Comparison of ENCODE assay signal across 7 mouse cellular contexts in the genomic region with DNA sequence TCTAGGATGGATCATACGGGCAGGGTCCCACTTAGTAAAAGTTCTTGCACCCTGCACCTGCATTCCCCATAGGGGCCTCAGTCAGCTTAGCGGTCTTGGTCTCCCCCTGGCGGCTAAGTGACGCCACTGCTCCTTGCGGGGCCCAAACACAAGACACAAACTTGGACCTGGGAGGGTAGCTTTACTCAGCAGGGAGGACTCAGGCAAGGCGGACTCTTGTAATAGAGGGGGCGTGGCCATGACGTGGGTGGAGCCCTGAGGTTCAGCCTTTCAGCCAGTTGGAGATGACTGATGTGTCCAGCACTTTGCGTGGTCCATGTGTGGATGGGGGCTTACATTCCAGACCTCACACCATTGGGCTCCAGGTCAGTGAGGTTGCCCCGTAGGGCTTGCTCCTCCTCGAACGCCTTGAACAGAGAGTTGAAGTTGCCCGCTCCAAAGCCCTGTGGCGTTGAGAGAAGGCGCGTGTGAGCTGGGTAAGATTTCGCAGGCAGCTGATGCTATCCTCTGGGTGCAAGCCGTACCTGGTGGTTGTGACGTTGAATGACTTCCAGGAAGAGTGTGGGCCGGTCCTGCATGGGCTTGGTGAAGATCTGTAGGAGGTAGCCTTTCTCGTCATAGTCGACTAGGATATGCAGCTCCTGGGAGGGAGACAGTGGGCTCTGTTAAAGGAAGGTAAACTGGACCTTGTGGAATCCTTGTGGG. TPM values are rescaled to one million over a fixed set of nuclear protein-coding genes. Genes with fewer than 3 reads are reported as not detected.
DNase-seq lines count a peak whose midpoint lies in the region; ATAC-seq and TF ChIP-seq lines count a peak whose summit lies in the region.

No protein-coding gene starts in this region.

- H3K36me3 ChIP-seq in embryonic facial prominence, embryonic 11.5 days (replicated peaks; ENCODE audit: control insufficient read depth, insufficient read depth, low read depth, low read length): no peaks in the 10 kb centered on the region
- peaks cover 1% of the 10 kb centered on the region; the same call in 1 of the 2 replicates for H3K36me3 ChIP-seq in intestine, postnatal 0 days (ENCODE audit: control insufficient read depth, insufficient read depth)
- H3K36me3 ChIP-seq in limb, embryonic 10.5 days: peaks cover 11% of the 10 kb centered on the region
- H3K36me3 ChIP-seq in midbrain, embryonic 13.5 days: peaks cover 7% of the 10 kb centered on the region
- peaks cover 4% of the 10 kb centered on the region for H3K36me3 ChIP-seq in small intestine, adult 2 months (ENCODE audit: control insufficient read depth, insufficient read depth, low read length)

- H3K4me2 ChIP-seq in embryonic facial prominence, embryonic 11.5 days (ENCODE audit: low read depth, low read length): peak overlapping the region; percentile 42
- H3K4me2 ChIP-seq in intestine, postnatal 0 days (replicated peaks; ENCODE audit: low read depth): peak overlapping the region; percentile 55
- H3K4me2 ChIP-seq in midbrain, embryonic 13.5 days (replicated peaks): peak overlapping the region; percentile 41

- no peaks in the 10 kb centered on the region for H3K9me3 ChIP-seq in embryonic facial prominence, embryonic 11.5 days (replicated peaks; ENCODE audit: control insufficient read depth, low read length)
- no peaks in the 10 kb centered on the region for H3K9me3 ChIP-seq in intestine, postnatal 0 days (ENCODE audit: control insufficient read depth)
- no peaks in the 10 kb centered on the region for H3K9me3 ChIP-seq in limb, embryonic 10.5 days (replicated peaks)
- no peaks in the 10 kb centered on the region; the same call in 1 of the 2 replicates for H3K9me3 ChIP-seq in midbrain, embryonic 13.5 days

- H3K27ac ChIP-seq in embryonic facial prominence, embryonic 11.5 days (replicated peaks; ENCODE audit: low read depth, low read length): no peak overlapping the region
- H3K27ac ChIP-seq in intestine, postnatal 0 days (ENCODE audit: low read depth, low read length): no peak overlapping the region
- H3K27ac ChIP-seq in limb, embryonic 10.5 days: peak overlapping the region; percentile 64; the same call in 1 of the 2 replicates
- H3K27ac ChIP-seq in midbrain, embryonic 13.5 days: no peak overlapping the region
- H3K27ac ChIP-seq in small intestine, adult 2 months (ENCODE audit: insufficient read depth, low read depth, low read length): no peak overlapping the region

- no peaks in the 10 kb centered on the region for H3K27me3 ChIP-seq in embryonic facial prominence, embryonic 11.5 days (ENCODE audit: control insufficient read depth, insufficient read depth, low read length)
- no peaks in the 10 kb centered on the region; the same call in 1 of the 2 replicates for H3K27me3 ChIP-seq in intestine, postnatal 0 days (replicated peaks; ENCODE audit: control insufficient read depth, insufficient read depth, low read length)
- no peaks in the 10 kb centered on the region for H3K27me3 ChIP-seq in limb, embryonic 10.5 days (ENCODE audit: low read depth, poor library complexity, severe bottlenecking)
- no peaks in the 10 kb centered on the region for H3K27me3 ChIP-seq in midbrain, embryonic 13.5 days
- no peaks in the 10 kb centered on the region for H3K27me3 ChIP-seq in small intestine, adult 2 months (ENCODE audit: control insufficient read depth, insufficient read depth, low read length)

- TF ChIP-seq CTCF in intestine, postnatal 0 days (IDR thresholded peaks at IDR 0.05; ENCODE audit: low read depth): peak; percentile 99
- TF ChIP-seq CTCF in small intestine, adult 2 months (IDR thresholded peaks at IDR 0.05; ENCODE audit: extremely low read depth, insufficient read length, insufficient replicate concordance, low read depth, low read length): peak; percentile 98

- ATAC-seq in embryonic facial prominence, embryonic 11.5 days (replicated peaks; ENCODE audit: insufficient number of reproducible peaks, low FRiP score, low TSS enrichment, low read depth): peak; percentile 83
- ATAC-seq in granulocyte monocyte progenitor cell, adult 5-6 weeks (replicated peaks; ENCODE audit: poor library complexity, severe bottlenecking): peak; percentile 92
- ATAC-seq in intestine, postnatal 0 days: peak; percentile 75
- peak; percentile 78 for ATAC-seq in midbrain, embryonic 13.5 days

- no peak for TF ChIP-seq POLR2A in small intestine, adult 2 months (IDR thresholded peaks at IDR 0.05; ENCODE audit: low read depth, low read length)

- 12% methylated on average over 22 of the region's 22 CpGs for WGBS in embryonic facial prominence, embryonic 11.5 days
- 16% methylated on average over 22 of the region's 22 CpGs for WGBS in intestine, postnatal 0 days
- 13% methylated on average over 22 of the region's 22 CpGs for WGBS in limb, embryonic 10.5 days
- 15% methylated on average over 22 of the region's 22 CpGs for WGBS in midbrain, embryonic 13.5 days
- 18% methylated on average over 22 of the region's 22 CpGs for WGBS in small intestine, adult 2 months

- peak overlapping the region; percentile 23 for H3K4me3 ChIP-seq in embryonic facial prominence, embryonic 11.5 days (ENCODE audit: low read depth, low read length)
- no peak overlapping the region for H3K4me3 ChIP-seq in intestine, postnatal 0 days (ENCODE audit: low read depth, low read length)
- H3K4me3 ChIP-seq in limb, embryonic 10.5 days: peak overlapping the region; percentile 45
- no peak overlapping the region for H3K4me3 ChIP-seq in midbrain, embryonic 13.5 days (replicated peaks)
- H3K4me3 ChIP-seq in small intestine, adult 2 months (ENCODE audit: low read depth, low read length): no peak overlapping the region; the same call in 1 of the 2 replicates

- peak; percentile 93 for DNase-seq in adrenal gland, postnatal 14 days
- peak; percentile 92 for DNase-seq in embryonic facial prominence, embryonic 11.5 days (ENCODE audit: low spot score)
- peak; percentile 92 for DNase-seq in limb, embryonic 10.5 days (ENCODE audit: low spot score)

- 0 out of 2 replicates have a peak overlapping the region, but pooled peaks have one; percentile 9 for H3K9ac ChIP-seq in embryonic facial prominence, embryonic 11.5 days (replicated peaks; ENCODE audit: low read length)
- H3K9ac ChIP-seq in intestine, postnatal 0 days (ENCODE audit: low read depth, low read length): no peak overlapping the region
- peak overlapping the region; percentile 28; the same call in 1 of the 2 replicates for H3K9ac ChIP-seq in midbrain, embryonic 13.5 days (replicated peaks)

- H3K4me1 ChIP-seq in embryonic facial prominence, embryonic 11.5 days (ENCODE audit: control insufficient read depth, insufficient read depth, low read length): peaks cover 3% of the 10 kb centered on the region; the same call in 1 of the 2 replicates
- H3K4me1 ChIP-seq in intestine, postnatal 0 days (replicated peaks; ENCODE audit: control insufficient read depth, insufficient read depth, low read length): no peaks in the 10 kb centered on the region
- peaks cover 22% of the 10 kb centered on the region for H3K4me1 ChIP-seq in limb, embryonic 10.5 days
- H3K4me1 ChIP-seq in midbrain, embryonic 13.5 days (replicated peaks): peaks cover 4% of the 10 kb centered on the region; the same call in 1 of the 2 replicates
- H3K4me1 ChIP-seq in small intestine, adult 2 months (ENCODE audit: control insufficient read depth, insufficient read depth, insufficient read length, low read length): no peaks in the 10 kb centered on the region; the same call in 1 of the 2 replicates

RNA-seq across cellular contexts. Expression of a gene that starts 2.6 kb away (rescaled TPM):
- total RNA-seq in adrenal gland, postnatal 14 days (2021): 25.6 and 28.6 TPM in 2 replicates
- polyA plus RNA-seq in embryonic facial prominence, embryonic 11.5 days (2014; fragmentation: Nextera tagmentation; extraction: Ambion mirVana): 74.0 and 75.3 TPM in 2 replicates
- 26.5 and 45.9 TPM in 2 replicates for total RNA-seq in granulocyte monocyte progenitor cell, adult 5-6 weeks (2014; fragmentation: Nextera tagmentation)
- 15.5 and 25.2 TPM in 2 replicates for total RNA-seq in granulocyte monocyte progenitor cell, adult 5-6 weeks (2017)
- polyA plus RNA-seq in intestine, postnatal 0 days (2015; fragmentation: Nextera tagmentation; extraction: Ambion mirVana): 50.9 and 57.5 TPM in 2 replicates
- polyA plus RNA-seq in limb, embryonic 10.5 days (2016; fragmentation: Nextera tagmentation; extraction: Ambion mirVana): 90.1 and 92.0 TPM in 2 replicates
- polyA plus RNA-seq in midbrain, embryonic 13.5 days (2015; fragmentation: Nextera tagmentation; extraction: Ambion mirVana): 72.2 and 74.0 TPM in 2 replicates
- polyA plus RNA-seq in small intestine, adult 2 months (2012; rRNA removed): 12.5 and 21.9 TPM in 2 replicates

RNA-seq across cellular contexts. Expression of a gene that starts 10.7 kb away (rescaled TPM):
- 9.9 and 203 TPM in 2 replicates for total RNA-seq in adrenal gland, postnatal 14 days (2021)
- polyA plus RNA-seq in embryonic facial prominence, embryonic 11.5 days (2014; fragmentation: Nextera tagmentation; extraction: Ambion mirVana): not detected in 2 replicates
- not detected in 2 replicates for total RNA-seq in granulocyte monocyte progenitor cell, adult 5-6 weeks (2014; fragmentation: Nextera tagmentation)
- not detected in 2 replicates for total RNA-seq in granulocyte monocyte progenitor cell, adult 5-6 weeks (2017)
- 3.9 and 4.7 TPM in 2 replicates for polyA plus RNA-seq in intestine, postnatal 0 days (2015; fragmentation: Nextera tagmentation; extraction: Ambion mirVana)
- not detected in 2 replicates for polyA plus RNA-seq in limb, embryonic 10.5 days (2016; fragmentation: Nextera tagmentation; extraction: Ambion mirVana)
- not detected in 2 replicates for polyA plus RNA-seq in midbrain, embryonic 13.5 days (2015; fragmentation: Nextera tagmentation; extraction: Ambion mirVana)
- 5.5 and 19.6 TPM in 2 replicates for polyA plus RNA-seq in small intestine, adult 2 months (2012; rRNA removed)

RNA-seq across cellular contexts. Expression of a gene that starts 29.8 kb away (rescaled TPM):
- total RNA-seq in adrenal gland, postnatal 14 days (2021): 25.5 and 29.7 TPM in 2 replicates
- polyA plus RNA-seq in embryonic facial prominence, embryonic 11.5 days (2014; fragmentation: Nextera tagmentation; extraction: Ambion mirVana): 9.6 and 9.8 TPM in 2 replicates
- total RNA-seq in granulocyte monocyte progenitor cell, adult 5-6 weeks (2014; fragmentation: Nextera tagmentation): 29.5 and 37.5 TPM in 2 replicates
- 1.2 TPM in 2 replicates for total RNA-seq in granulocyte monocyte progenitor cell, adult 5-6 weeks (2017)
- polyA plus RNA-seq in intestine, postnatal 0 days (2015; fragmentation: Nextera tagmentation; extraction: Ambion mirVana): 5.4 and 6.7 TPM in 2 replicates
- 9.4 and 10.6 TPM in 2 replicates for polyA plus RNA-seq in limb, embryonic 10.5 days (2016; fragmentation: Nextera tagmentation; extraction: Ambion mirVana)
- 13.3 and 14.1 TPM in 2 replicates for polyA plus RNA-seq in midbrain, embryonic 13.5 days (2015; fragmentation: Nextera tagmentation; extraction: Ambion mirVana)
- polyA plus RNA-seq in small intestine, adult 2 months (2012; rRNA removed): 10.7 and 18.5 TPM in 2 replicates

RNA-seq across cellular contexts. Expression of a gene that starts 39.3 kb away (rescaled TPM):
- 0.89 and 4.2 TPM in 2 replicates for total RNA-seq in adrenal gland, postnatal 14 days (2021)
- polyA plus RNA-seq in embryonic facial prominence, embryonic 11.5 days (2014; fragmentation: Nextera tagmentation; extraction: Ambion mirVana): 1.6 and 2.0 TPM in 2 replicates
- total RNA-seq in granulocyte monocyte progenitor cell, adult 5-6 weeks (2014; fragmentation: Nextera tagmentation): 1.5 TPM in 1 of 2 replicates, not detected in the other
- 0.26 and 1.6 TPM in 2 replicates for total RNA-seq in granulocyte monocyte progenitor cell, adult 5-6 weeks (2017)
- 17.0 TPM in 2 replicates for polyA plus RNA-seq in intestine, postnatal 0 days (2015; fragmentation: Nextera tagmentation; extraction: Ambion mirVana)
- polyA plus RNA-seq in limb, embryonic 10.5 days (2016; fragmentation: Nextera tagmentation; extraction: Ambion mirVana): 1.8 and 2.0 TPM in 2 replicates
- 2.6 and 3.3 TPM in 2 replicates for polyA plus RNA-seq in midbrain, embryonic 13.5 days (2015; fragmentation: Nextera tagmentation; extraction: Ambion mirVana)
- polyA plus RNA-seq in small intestine, adult 2 months (2012; rRNA removed): 28.0 and 91.6 TPM in 2 replicates

Comparison
In these comparisons a context has a peak if more than half of its experiments do, and no peak if none do; other contexts are left out.
1. H3K4me3 ChIP-seq: peak in embryonic facial prominence, embryonic 11.5 days (single experiment) and limb, embryonic 10.5 days (single experiment); none in intestine, postnatal 0 days (single experiment), midbrain, embryonic 13.5 days (single experiment) and small intestine, adult 2 months (single experiment).
2. Peak in every context shown above with its lines, with median percentiles within 50 percentile points of each other: DNase-seq, ATAC-seq and H3K4me2 ChIP-seq.